Mouse (Mus musculus) midbrain, postnatal 0 days (tissue): ENCODE data around the gene Foxj2. TPM values are rescaled to one million over a fixed set of nuclear protein-coding genes. Genes with fewer than 3 reads are reported as not detected.

Experiments
- ATAC-seq: fragments of 200-750 bp; cut with Nextera tagmentation; 2 replicates; pipeline ENCODE4 v1.8.0; 2017; ENCODE audit warnings: moderate number of reproducible peaks, mild to moderate bottlenecking, moderate TSS enrichment, moderate library complexity; ENCODE audit not compliant: low FRiP score
- DNase-seq: peaks from one replicate; pipeline ENCODE4 v3.0.0-alpha.2; 2015; ENCODE audit warnings: low spot score
- H3K27ac ChIP-seq: fragments of 300-500 bp; sonication (generic); 2 replicates; pipeline ENCODE4 v1.5.1; 2014; ENCODE audit warnings: low read depth, mild to moderate bottlenecking, low read length, mixed read lengths
- H3K27me3 ChIP-seq: fragments of 300-500 bp; sonication (generic); 2 replicates; pipeline ENCODE4 v1.6.1; 2014; ENCODE audit warnings: low read length, control low read depth, mixed read lengths; ENCODE audit not compliant: insufficient read depth
- H3K36me3 ChIP-seq: fragments of 300-500 bp; sonication (generic); 2 replicates; pipeline ENCODE4 v1.6.1; 2014; ENCODE audit warnings: low read length, control low read depth, mixed read lengths; ENCODE audit not compliant: insufficient read depth
- H3K4me1 ChIP-seq: fragments of 300-500 bp; sonication (generic); 2 replicates; pipeline ENCODE4 v1.6.1; 2014; ENCODE audit warnings: mild to moderate bottlenecking, control low read depth, antibody characterized with exemption, low read length, mixed read lengths; ENCODE audit not compliant: insufficient read depth
- H3K4me2 ChIP-seq: fragments of 300-500 bp; sonication (generic); 2 replicates; pipeline ENCODE4 v1.6.1; 2014; ENCODE audit warnings: low read depth, mild to moderate bottlenecking, low read length, mixed read lengths; ENCODE audit not compliant: poor library complexity, severe bottlenecking
- H3K4me3 ChIP-seq: fragments of 300-500 bp; sonication (generic); 2 replicates; pipeline ENCODE4 v1.5.1; 2014; ENCODE audit warnings: low read depth, mild to moderate bottlenecking, low read length, moderate library complexity
- H3K9ac ChIP-seq: fragments of 300-500 bp; sonication (generic); replicated peaks from 2 replicates; pipeline ENCODE4 v1.6.1; 2014; ENCODE audit warnings: mild to moderate bottlenecking, low read length, moderate library complexity, mixed read lengths; ENCODE audit not compliant: poor library complexity, severe bottlenecking
- H3K9me3 ChIP-seq: fragments of 300-500 bp; sonication (generic); 2 replicates; pipeline ENCODE4 v1.6.1; 2016; ENCODE audit warnings: low read length, control low read depth
- CTCF ChIP-seq: IDR thresholded peaks from 2 replicates; pipeline ENCODE4 v1.5.1; 2016; ENCODE audit warnings: antibody characterized with exemption, mild to moderate bottlenecking
- WGBS: fragments of 180-500 bp; shearing (Covaris S2); extraction: QIAGEN DNeasy Blood & Tissue Kit; methylation state at CpG from one replicate; pipeline ENCODE4 v1.1.7; 2014; 5-methylcytosine and 5-hydroxymethylcytosine counted together
- polyA plus RNA-seq: library from polyadenylated mRNA; unstranded; fragments of >200 nt; fragmentation: Nextera tagmentation; extraction: Ambion mirVana; gene quantifications from 2 replicates; pipeline ENCODE4 v1.2.1, GENCODE M21; 2015
- total RNA-seq: library from RNA; depleted of rRNA; stranded (reverse); fragments of >200 nt; gene quantifications from 2 replicates; pipeline ENCODE4 v1.2.3, GENCODE M21; 2014

The Foxj2 gene
- total and polyA plus RNA-seq, 2 experiments from 2014 or later = 8.8 to 27.2 TPM

- peak within 1 kb of the TSS; percentile 84 for H3K4me2 ChIP-seq
- TF ChIP-seq CTCF = no peak
- ATAC-seq = peak; percentile 74
- H3K9ac ChIP-seq = peak within 1 kb of the TSS; percentile 74
- peak within 1 kb of the TSS; percentile 63 for H3K4me3 ChIP-seq
- H3K27ac ChIP-seq = peak within 1 kb of the TSS; percentile 85
- H3K4me1 ChIP-seq = no peaks in the 10 kb centered on the region
- peaks cover 3% of the 10 kb centered on the region; the same call in 1 of the 2 replicates for H3K36me3 ChIP-seq
- H3K9me3 ChIP-seq = no peaks in the 10 kb centered on the region
- H3K27me3 ChIP-seq = no peaks in the 10 kb centered on the region
- peak; percentile 64 for DNase-seq
- under 1% methylated on average over 33 of the region's 46 CpGs for WGBS
Observed at GRCm38 (mm10) chr6:122801301-122801800, 18.4 kb upstream of the Foxj2 start, which contains the start of gene Slc2a3. Slc2a3 (minus strand) TSS chr6:122801640.

- peaks cover 2% of the 10 kb centered on the region; the same call in 1 of the 2 replicates for H3K36me3 ChIP-seq
- peak overlapping the region; percentile 63 for H3K4me3 ChIP-seq
- H3K27me3 ChIP-seq = no peaks in the 10 kb centered on the region
- WGBS = 2% methylated on average over 33 of the region's 34 CpGs
- peak overlapping the region; percentile 74 for H3K9ac ChIP-seq
- peak overlapping the region; percentile 84 for H3K4me2 ChIP-seq
- no peaks in the 10 kb centered on the region for H3K9me3 ChIP-seq
- peak overlapping the region; percentile 85 for H3K27ac ChIP-seq
- ATAC-seq (peak; percentile 81), DNase-seq (peak; percentile 53)
- no peak for TF ChIP-seq CTCF
- H3K4me1 ChIP-seq = no peaks in the 10 kb centered on the region
Observed at GRCm38 (mm10) chr6:122801801-122802514, 17.8 kb upstream of the Foxj2 start.

- no peak overlapping the region for H3K9ac ChIP-seq
- no peaks in the 10 kb centered on the region for H3K36me3 ChIP-seq
- no peaks in the 10 kb centered on the region for H3K27me3 ChIP-seq
- TF ChIP-seq CTCF = peak; percentile 80
- WGBS = 27% methylated on average over 5 of the region's 5 CpGs
- no peak overlapping the region for H3K27ac ChIP-seq
- DNase-seq (peak; percentile 75), ATAC-seq (no peak)
- no peak overlapping the region for H3K4me3 ChIP-seq
- H3K4me2 ChIP-seq = no peak overlapping the region
- H3K4me1 ChIP-seq = no peaks in the 10 kb centered on the region
- no peaks in the 10 kb centered on the region for H3K9me3 ChIP-seq
Observed at GRCm38 (mm10) chr6:122804418-122804817, 15.3 kb upstream of the Foxj2 start.

- H3K27me3 ChIP-seq = no peaks in the 10 kb centered on the region
- peak overlapping the region; percentile 60 for H3K9ac ChIP-seq
- peak overlapping the region; percentile 96 for H3K27ac ChIP-seq
- ATAC-seq = peak; percentile 2; the same call in 1 of the 2 replicates
- no peak for TF ChIP-seq CTCF
- no peak for DNase-seq
- peak overlapping the region; percentile 60 for H3K4me2 ChIP-seq
- H3K4me1 ChIP-seq = no peaks in the 10 kb centered on the region
- WGBS = 2% methylated on average over 11 of the region's 11 CpGs
- H3K4me3 ChIP-seq = peak overlapping the region; percentile 65
- H3K9me3 ChIP-seq = no peaks in the 10 kb centered on the region
- H3K36me3 ChIP-seq = no peaks in the 10 kb centered on the region
Observed at GRCm38 (mm10) chr6:122810022-122810614, 9.6 kb upstream of the Foxj2 start.

- H3K9ac ChIP-seq = peak overlapping the region; percentile 60
- peak; percentile 99 for DNase-seq
- peak overlapping the region; percentile 96 for H3K27ac ChIP-seq
- H3K4me3 ChIP-seq = peak overlapping the region; percentile 65
- ATAC-seq = peak; percentile 99
- peak; percentile 2; the same call in 1 of the 2 replicates for TF ChIP-seq CTCF
- H3K9me3 ChIP-seq = no peaks in the 10 kb centered on the region
- no peaks in the 10 kb centered on the region for H3K4me1 ChIP-seq
- H3K4me2 ChIP-seq = peak overlapping the region; percentile 60
- no peaks in the 10 kb centered on the region for H3K36me3 ChIP-seq
- H3K27me3 ChIP-seq = no peaks in the 10 kb centered on the region
- WGBS = under 1% methylated on average over 30 of the region's 30 CpGs
Observed at GRCm38 (mm10) chr6:122810615-122811279, 9.0 kb upstream of the Foxj2 start.
